Mouse (Mus musculus): ENCODE measurements around the gene Sox8. TPM values are rescaled to one million over a fixed set of nuclear protein-coding genes. Genes with fewer than 3 reads are reported as not detected.

Gene Sox8
- total and polyA plus RNA-seq, 3 experiments, result not detected

DNA sequence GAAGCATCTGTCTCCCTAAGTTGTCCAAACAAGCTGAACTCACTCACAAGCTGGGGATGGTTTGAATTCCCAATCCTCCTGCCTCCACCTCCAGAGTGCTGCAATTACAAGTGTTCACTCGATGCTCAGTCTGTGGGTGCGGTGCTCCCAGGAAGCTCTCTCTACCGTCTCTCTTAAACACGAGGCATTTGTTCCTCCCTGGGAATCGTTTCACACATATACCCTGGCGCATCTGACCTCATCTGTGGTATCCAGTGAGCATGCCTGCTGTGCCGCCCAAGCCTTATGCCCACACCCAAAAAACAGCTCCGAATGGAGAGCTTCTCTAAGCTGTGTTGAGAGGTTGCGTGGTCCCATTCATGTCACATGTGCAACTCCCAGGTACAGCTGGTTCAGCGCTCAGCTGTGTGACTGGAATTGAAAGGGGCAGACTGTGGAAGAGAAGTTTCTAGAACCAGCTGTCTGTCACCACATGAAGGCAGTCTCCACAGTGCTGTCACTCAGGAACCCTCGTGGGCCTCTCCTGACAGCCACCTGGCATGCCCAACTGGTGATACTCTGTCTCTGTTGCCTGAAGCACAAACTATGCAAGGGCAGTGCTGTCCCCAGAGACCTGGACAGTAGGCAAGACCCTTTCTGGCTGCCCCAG, 37.8 kb upstream of the Sox8 start:
- no peaks in the 10 kb centered on the region for H3K9me3 ChIP-seq (replicated peaks; ENCODE audit: insufficient read depth, low read length)
- H3K27ac ChIP-seq (ENCODE audit: control insufficient read depth, low read depth, low read length), result no peak overlapping the region
- no peak for DNase-seq (ENCODE audit: low read depth, low spot score)
- no peaks in the 10 kb centered on the region for H3K79me2 ChIP-seq (ENCODE audit: control insufficient read depth, insufficient read depth, low read length, poor library complexity)
- H3K4me3 ChIP-seq (ENCODE audit: control insufficient read depth in 1 of 2, insufficient read depth in 1 of 2, low read depth in 2 of 2, low read length in 2 of 2), result no peak overlapping the region
- H3K27me3 ChIP-seq (ENCODE audit: control insufficient read depth in 1 of 2, insufficient read depth in 2 of 2, low read length in 2 of 2), result no peaks in the 10 kb centered on the region
- H3K36me3 ChIP-seq (ENCODE audit: control insufficient read depth in 1 of 2, insufficient read depth in 2 of 2, low read length in 2 of 2), result no peaks in the 10 kb centered on the region
- no peak overlapping the region for H3K9ac ChIP-seq (ENCODE audit: control insufficient read depth, low read depth, low read length, poor library complexity, severe bottlenecking)
- TF ChIP-seq USF1 (IDR thresholded peaks at IDR 0.05; ENCODE audit: low read depth, low read length), result no peak
- no peak for TF ChIP-seq ZKSCAN1 (IDR thresholded peaks at IDR 0.05; ENCODE audit: low read depth, low read length)
- TF ChIP-seq NELFE (IDR thresholded peaks at IDR 0.05; ENCODE audit: low read depth, low read length), result no peak
- no peak for TF ChIP-seq MEF2A (IDR thresholded peaks at IDR 0.05; ENCODE audit: extremely low read depth, insufficient replicate concordance, low read depth, low read length, poor library complexity, severe bottlenecking)
- TF ChIP-seq POLR2A (IDR thresholded peaks at IDR 0.05; ENCODE audit: control insufficient read depth in 1 of 2, insufficient read depth in 1 of 2, low read depth in 1 of 2, low read length in 2 of 2, poor library complexity in 1 of 2), result no peak
- no peak for TF ChIP-seq MAFK (IDR thresholded peaks at IDR 0.05; ENCODE audit: borderline replicate concordance, low read depth, low read length)
- no peak for TF ChIP-seq POLR2AphosphoS2 (IDR thresholded peaks at IDR 0.05; ENCODE audit: low read length)
- no peak for TF ChIP-seq SIN3A (IDR thresholded peaks at IDR 0.05; ENCODE audit: low read length)
- TF ChIP-seq USF2 (IDR thresholded peaks at IDR 0.05; ENCODE audit: borderline replicate concordance in 1 of 2, insufficient read depth in 1 of 2, low read depth in 1 of 2, low read length in 2 of 2), result no peak
- TF ChIP-seq KAT2A (conservative IDR thresholded peaks at IDR 0.05; ENCODE audit: low read depth, low read length), result no peak
- TF ChIP-seq ELF1 (IDR thresholded peaks at IDR 0.05; ENCODE audit: low read depth, low read length), result no peak
- no peak for TF ChIP-seq TBP (IDR thresholded peaks at IDR 0.05; ENCODE audit: low read depth, low read length)
- TF ChIP-seq CHD1 (IDR thresholded peaks at IDR 0.05; ENCODE audit: low read depth, low read length), result no peak
- no peak for TF ChIP-seq MYB (IDR thresholded peaks at IDR 0.05; ENCODE audit: low read depth, low read length)
- no peak for TF ChIP-seq TAL1 (IDR thresholded peaks at IDR 0.05; ENCODE audit: low read length)
- no peak for TF ChIP-seq GABPA (IDR thresholded peaks at IDR 0.05; ENCODE audit: low read depth, low read length)
- TF ChIP-seq MXI1 (IDR thresholded peaks at IDR 0.05; ENCODE audit: low read depth, low read length), result no peak
- H3K4me1 ChIP-seq (ENCODE audit: control insufficient read depth in 1 of 2, insufficient read depth in 2 of 2, low read length in 2 of 2), result no peaks in the 10 kb centered on the region

DNA sequence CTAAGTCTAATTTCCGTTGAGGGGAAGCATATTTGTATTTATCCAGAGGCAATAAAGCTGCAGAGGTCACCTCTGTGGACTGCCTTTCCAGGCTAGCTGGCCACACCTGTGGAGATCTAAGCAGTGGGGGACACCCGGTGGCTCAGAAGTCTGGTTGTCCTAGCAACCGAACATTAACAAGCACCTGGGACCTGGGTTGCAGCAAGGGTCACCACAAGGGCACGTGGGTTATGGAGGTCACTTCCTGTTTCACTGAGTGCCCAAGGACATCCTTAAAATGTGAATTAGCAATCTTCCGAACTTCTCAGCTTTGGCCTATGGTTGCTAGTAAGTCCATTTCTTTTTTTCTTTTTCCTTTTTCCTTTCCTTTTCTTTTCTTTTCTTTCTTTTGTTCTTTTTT, 33.7 kb upstream of the Sox8 start:
- Histone ChIP-seq H3K27me3 (ENCODE audit: control insufficient read depth in 1 of 2, insufficient read depth in 2 of 2, low read length in 2 of 2) (no peaks in the 10 kb centered on the region), H3K9ac (ENCODE audit: control insufficient read depth, low read depth, low read length, poor library complexity, severe bottlenecking) (no peak overlapping the region), H3K79me2 (ENCODE audit: control insufficient read depth, insufficient read depth, low read length, poor library complexity) (no peaks in the 10 kb centered on the region), H3K36me3 (ENCODE audit: control insufficient read depth in 1 of 2, insufficient read depth in 2 of 2, low read length in 2 of 2) (no peaks in the 10 kb centered on the region), H3K4me1 (ENCODE audit: control insufficient read depth in 1 of 2, insufficient read depth in 2 of 2, low read length in 2 of 2) (no peaks in the 10 kb centered on the region), H3K27ac (ENCODE audit: control insufficient read depth, low read depth, low read length) (no peak overlapping the region), H3K9me3 (replicated peaks; ENCODE audit: insufficient read depth, low read length) (no peaks in the 10 kb centered on the region), H3K4me3 (ENCODE audit: control insufficient read depth in 1 of 2, insufficient read depth in 1 of 2, low read depth in 2 of 2, low read length in 2 of 2) (no peak overlapping the region)
- no peak for DNase-seq (ENCODE audit: low read depth, low spot score)
- TF ChIP-seq UBTF (IDR thresholded peaks at IDR 0.05; ENCODE audit: borderline replicate concordance, insufficient read depth, low read depth, low read length), result no peak
- TF ChIP-seq TAL1 (IDR thresholded peaks at IDR 0.05; ENCODE audit: low read length), result no peak
- TF ChIP-seq RCOR1 (IDR thresholded peaks at IDR 0.05; ENCODE audit: low read depth, low read length), result no peak
- no peak for TF ChIP-seq ETS1 (IDR thresholded peaks at IDR 0.05; ENCODE audit: low read depth, low read length)
- no peak for TF ChIP-seq KAT2A (conservative IDR thresholded peaks at IDR 0.05; ENCODE audit: low read depth, low read length)
- TF ChIP-seq EP300 (IDR thresholded peaks at IDR 0.05; ENCODE audit: low read depth in 1 of 2, low read length in 2 of 2), result no peak
